Mouse (Mus musculus) limb, embryonic 14.5 days (tissue): Measurements from ENCODE around the gene Hrk. TPM values are rescaled to one million over a fixed set of nuclear protein-coding genes. Genes with fewer than 3 reads are reported as not detected.
A peak's percentile ranks its signal among the peaks of the same experiment; 100 is the strongest.

Experiments
- ATAC-seq: fragments of 200-750 bp; cut with Nextera tagmentation; 2 replicates; pipeline ENCODE4 v1.8.0; 2017; ENCODE audit warnings: low read depth, moderate number of reproducible peaks, moderate TSS enrichment; ENCODE audit not compliant: low FRiP score
- DNase-seq: peaks from one replicate; pipeline ENCODE4 v3.0.0-alpha.2; 2015; ENCODE audit warnings: low spot score
- H3K27ac ChIP-seq: fragments of 300-500 bp; sonication (generic); replicated peaks from 2 replicates; pipeline ENCODE4 v1.5.1; 2014; ENCODE audit warnings: low read depth, mild to moderate bottlenecking, low read length, moderate library complexity, mixed read lengths
- H3K27me3 ChIP-seq: fragments of 300-500 bp; sonication (generic); 2 replicates; pipeline ENCODE4 v1.6.1; 2014; ENCODE audit warnings: low read length, mixed read lengths; ENCODE audit not compliant: control insufficient read depth, insufficient read depth
- H3K36me3 ChIP-seq: fragments of 300-500 bp; sonication (generic); 2 replicates; pipeline ENCODE4 v1.6.1; 2014; ENCODE audit warnings: mild to moderate bottlenecking, low read length, moderate library complexity, mixed read lengths; ENCODE audit not compliant: control insufficient read depth, insufficient read depth
- H3K4me1 ChIP-seq: fragments of 300-500 bp; sonication (generic); 2 replicates; pipeline ENCODE4 v1.6.1; 2014; ENCODE audit warnings: antibody characterized with exemption, low read length, mixed read lengths; ENCODE audit not compliant: control insufficient read depth, insufficient read depth
- H3K4me2 ChIP-seq: fragments of 300-500 bp; sonication (generic); replicated peaks from 2 replicates; pipeline ENCODE4 v1.6.1; 2014; ENCODE audit warnings: low read depth, mild to moderate bottlenecking, low read length, moderate library complexity; ENCODE audit not compliant: severe bottlenecking
- H3K4me3 ChIP-seq: fragments of 300-500 bp; sonication (generic); replicated peaks from 2 replicates; pipeline ENCODE4 v1.5.1; 2014; ENCODE audit warnings: low read length
- H3K9ac ChIP-seq: fragments of 300-500 bp; sonication (generic); 2 replicates; pipeline ENCODE4 v1.6.1; 2014; ENCODE audit warnings: mild to moderate bottlenecking, low read depth, low read length, moderate library complexity; ENCODE audit not compliant: severe bottlenecking
- H3K9me3 ChIP-seq: fragments of 300-500 bp; sonication (generic); 2 replicates; pipeline ENCODE4 v1.6.1; 2016; ENCODE audit warnings: low read length; ENCODE audit not compliant: control insufficient read depth
- POLR2A ChIP-seq: fragments of 200-500 bp; IDR thresholded peaks from 2 replicates; pipeline ENCODE4 v1.8.0; 2012; ENCODE audit warnings: inconsistent platforms, mild to moderate bottlenecking, moderate library complexity, borderline replicate concordance; ENCODE audit not compliant: insufficient read depth, insufficient read length; ENCODE audit errors: extremely low read depth
- WGBS: fragments of 180-500 bp; shearing (Covaris S2); extraction: QIAGEN DNeasy Blood & Tissue Kit; methylation state at CpG from one replicate; pipeline ENCODE4 v1.1.7; 2014; 5-methylcytosine and 5-hydroxymethylcytosine counted together
- polyA plus RNA-seq, 2 experiments: library from polyadenylated mRNA; depleted of rRNA in 1 of 2; stranded (reverse) in 1 of 2; unstranded in 1 of 2; fragments of >200 nt; fragmentation: Nextera tagmentation in 1 of 2; extraction: Ambion mirVana in 1 of 2; gene quantifications; 2 replicates each; pipeline versions ENCODE4 v1.2.1 to v1.2.3; 2012 to 2014

Gene Hrk
- polyA plus RNA-seq, 2 experiments, result 0.06 to 0.11 TPM

GRCm38 (mm10) chr5:118160691-118161090 is 3.8 kb upstream of the Hrk start:
- Histone ChIP-seq H3K9ac (no peak overlapping the region), H3K4me2 (no peak overlapping the region), H3K4me3 (no peak overlapping the region), H3K4me1 (no peaks in the 10 kb centered on the region), H3K36me3 (no peaks in the 10 kb centered on the region), H3K27me3 (0 out of 2 replicates have a peak, but pooled peaks cover 12% of the 10 kb centered on the region), H3K27ac (no peak overlapping the region), H3K9me3 (no peaks in the 10 kb centered on the region)
- WGBS, result 43% methylated on average over 4 of the region's 4 CpGs
- no peak for TF ChIP-seq POLR2A
- no peak for ATAC-seq
- no peak for DNase-seq

GRCm38 (mm10) chr5:118165462-118165861 is 1.0 kb downstream of the Hrk start:
- Histone ChIP-seq H3K27me3 (peaks cover 47% of the 10 kb centered on the region), H3K4me1 (no peaks in the 10 kb centered on the region), H3K36me3 (no peaks in the 10 kb centered on the region), H3K4me3 (no peak overlapping the region), H3K9ac (no peak overlapping the region), H3K27ac (no peak overlapping the region), H3K4me2 (no peak overlapping the region), H3K9me3 (no peaks in the 10 kb centered on the region)
- ATAC-seq, result no peak
- no peak for TF ChIP-seq POLR2A
- DNase-seq, result no peak

- Histone ChIP-seq H3K36me3 (no peaks in the 10 kb centered on the region), H3K27me3 (peaks cover 68% of the 10 kb centered on the region), H3K4me2 (no peak overlapping the region), H3K4me3 (no peak overlapping the region), H3K9ac (no peak overlapping the region), H3K27ac (no peak overlapping the region), H3K4me1 (peaks cover 6% of the 10 kb centered on the region; the same call in 1 of the 2 replicates), H3K9me3 (no peaks in the 10 kb centered on the region)
- DNase-seq (no peak), ATAC-seq (no peak)
- TF ChIP-seq POLR2A, result no peak
- WGBS, result 55% methylated on average over 8 of the region's 8 CpGs
Observed at GRCm38 (mm10) chr5:118167561-118167995, 3.1 kb downstream of the Hrk start.

GRCm38 (mm10) chr5:118169222-118170221 is 5.1 kb downstream of the Hrk start:
- under 1% methylated on average over 47 of the region's 117 CpGs for WGBS
- H3K4me2 ChIP-seq, result peak overlapping the region; percentile 97
- no peak for TF ChIP-seq POLR2A
- peak overlapping the region; percentile 44 for H3K9ac ChIP-seq
- peak overlapping the region; percentile 49 for H3K4me3 ChIP-seq
- H3K27ac ChIP-seq, result no peak overlapping the region
- no peaks in the 10 kb centered on the region for H3K9me3 ChIP-seq
- H3K4me1 ChIP-seq, result peaks cover 7% of the 10 kb centered on the region; the same call in 1 of the 2 replicates
- DNase-seq (no peak), ATAC-seq (peak; percentile 24)
- no peaks in the 10 kb centered on the region for H3K36me3 ChIP-seq
- H3K27me3 ChIP-seq, result peaks cover 76% of the 10 kb centered on the region

- Histone ChIP-seq H3K9ac (no peak overlapping the region), H3K4me1 (peaks cover 8% of the 10 kb centered on the region; the same call in 1 of the 2 replicates), H3K4me3 (peak overlapping the region; percentile 31), H3K27me3 (peaks cover 86% of the 10 kb centered on the region), H3K4me2 (peak overlapping the region; percentile 52), H3K27ac (no peak overlapping the region), H3K36me3 (no peaks in the 10 kb centered on the region), H3K9me3 (peaks cover 6% of the 10 kb centered on the region)
- ATAC-seq, result no peak
- no peak for TF ChIP-seq POLR2A
- under 1% methylated on average over 25 of the region's 25 CpGs for WGBS
- DNase-seq, result no peak
Observed at GRCm38 (mm10) chr5:118170888-118171529, 6.6 kb downstream of the Hrk start.
